Mouse (Mus musculus) adrenal gland, adult (tissue): ENCODE measurements at regions not wholly inside any gene's neighbourhood (a gene's known extent, or its start where the extent isn't known, plus 50 kb on each side); places are given as distances from the start of the nearest gene placed in this dataset.

ENCODE experiments used
- DNase-seq, 2 experiments: peaks; one replicate each; pipeline ENCODE4 v3.0.0; 2022 to 2023; ENCODE audit warnings: low spot score in 1 of 2; ENCODE audit not compliant: inconsistent age in 2 of 2

DNA sequence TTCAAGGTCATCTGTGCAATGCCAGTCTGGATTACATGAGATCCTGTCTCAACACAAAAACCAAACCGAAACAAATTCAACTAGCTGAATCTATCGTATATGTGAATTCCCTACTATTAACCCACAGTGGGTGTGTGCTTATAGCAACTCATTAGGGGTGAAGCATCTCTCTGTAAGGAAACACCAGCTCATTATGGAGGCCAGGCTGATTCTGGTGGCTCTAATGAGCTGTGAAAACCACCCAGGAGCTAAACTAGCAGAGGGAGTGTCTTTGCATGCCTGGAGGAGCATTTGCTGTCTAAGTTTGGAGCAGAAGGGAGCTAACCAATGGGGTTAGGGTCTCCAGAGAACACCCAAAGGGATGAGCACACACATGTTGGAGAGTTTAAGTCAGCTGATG is 54.1 kb upstream of the Adamts2 start:
- DNase-seq, result no peak

DNA sequence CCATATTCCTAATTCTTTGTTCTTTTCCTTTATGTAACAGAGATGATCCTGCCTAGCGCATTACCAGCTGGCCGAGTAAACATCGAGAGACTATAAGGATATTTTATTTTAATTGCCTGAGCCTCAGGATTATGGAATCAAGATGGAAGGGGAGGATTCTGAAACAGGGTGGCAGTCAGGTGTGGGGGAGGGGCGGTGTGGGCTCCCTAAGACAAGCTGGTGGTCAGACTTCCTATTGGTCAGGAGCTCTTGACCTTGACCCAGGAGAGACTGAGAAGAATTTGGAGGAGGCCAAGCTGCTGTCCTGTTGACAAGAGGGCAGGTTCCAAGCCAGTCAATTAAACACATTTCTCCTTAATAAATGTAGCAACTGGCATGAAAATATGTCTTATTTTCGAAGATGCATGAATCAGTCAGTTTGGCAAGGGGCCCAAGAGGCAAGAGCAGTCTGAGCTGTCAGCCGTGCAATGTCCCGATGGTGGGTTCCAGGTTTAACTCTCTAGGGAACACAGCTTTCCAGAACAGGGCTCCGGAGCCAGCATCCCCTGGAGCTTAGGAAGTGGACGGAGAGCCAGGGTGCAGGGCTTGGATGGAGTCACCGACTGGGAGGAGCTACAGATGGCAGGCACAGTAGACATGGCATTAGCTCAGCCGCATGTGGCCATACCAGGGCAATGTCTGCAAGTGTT is 55.3 kb upstream of the Adamts2 start:
- DNase-seq, result peak in 1 of 2 experiments; percentile 59

DNA sequence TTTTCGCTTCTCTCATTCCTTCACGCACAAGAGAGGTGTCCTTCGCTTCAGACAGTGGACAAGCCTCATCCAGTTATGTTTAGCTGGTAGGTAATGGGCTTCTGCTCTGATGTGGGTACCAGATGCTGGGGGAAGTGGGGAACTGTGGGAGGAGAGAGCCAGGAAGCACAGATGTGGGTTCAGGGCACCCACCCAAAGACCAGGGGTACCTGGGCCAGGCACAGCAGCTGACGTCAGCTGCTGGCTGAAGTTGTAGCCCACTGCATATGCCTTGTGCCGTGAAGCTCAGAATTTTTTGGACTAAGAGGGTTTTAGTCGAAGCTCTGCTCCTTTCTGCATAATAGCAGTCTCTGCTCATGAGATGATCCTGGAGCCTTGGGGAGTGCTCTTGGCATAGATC is 56.5 kb upstream of the Adamts2 start:
- no peak for DNase-seq

DNA sequence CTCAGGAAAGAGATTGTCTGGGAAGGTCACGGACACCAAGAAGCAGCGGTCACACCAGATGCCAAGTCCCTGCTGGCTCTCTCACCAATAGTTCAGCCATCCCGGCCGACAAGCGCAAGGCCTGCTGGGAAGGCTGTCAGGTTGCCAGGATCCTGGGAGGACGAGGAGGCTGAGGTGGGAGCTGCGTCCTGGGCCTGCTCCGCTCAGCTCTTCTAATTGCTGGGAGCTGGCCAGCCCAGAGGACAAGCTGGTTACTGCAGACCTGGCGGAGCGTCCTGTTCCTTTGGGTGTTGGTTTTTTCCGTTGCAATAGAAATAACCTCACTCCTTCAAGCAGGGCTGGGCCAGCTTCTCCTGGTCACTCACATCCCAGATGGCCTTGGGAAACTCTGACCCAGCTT is 61.7 kb upstream of the Adamts2 start:
- peak; percentile 21 to 25 for DNase-seq

DNA sequence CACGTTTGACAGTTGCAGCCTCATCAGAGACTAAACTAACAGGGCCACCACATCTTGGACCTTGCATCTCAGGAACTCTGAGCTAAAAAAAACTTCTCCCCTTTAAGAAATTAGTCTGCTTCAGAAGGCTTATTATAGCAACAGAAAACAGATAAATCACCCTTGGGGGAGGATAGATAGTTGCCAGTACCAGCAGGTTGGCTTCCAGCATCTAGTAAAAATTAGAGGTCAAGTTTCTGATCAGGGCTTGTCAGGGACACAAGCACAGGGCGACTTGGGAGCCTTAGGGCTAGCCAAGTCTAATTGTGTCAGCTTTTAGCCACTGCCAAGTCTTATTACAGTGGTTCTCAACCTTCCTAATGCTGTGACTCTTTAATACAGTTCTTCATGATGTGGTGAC is 67.6 kb upstream of the Adamts2 start:
- DNase-seq, result no peak

DNA sequence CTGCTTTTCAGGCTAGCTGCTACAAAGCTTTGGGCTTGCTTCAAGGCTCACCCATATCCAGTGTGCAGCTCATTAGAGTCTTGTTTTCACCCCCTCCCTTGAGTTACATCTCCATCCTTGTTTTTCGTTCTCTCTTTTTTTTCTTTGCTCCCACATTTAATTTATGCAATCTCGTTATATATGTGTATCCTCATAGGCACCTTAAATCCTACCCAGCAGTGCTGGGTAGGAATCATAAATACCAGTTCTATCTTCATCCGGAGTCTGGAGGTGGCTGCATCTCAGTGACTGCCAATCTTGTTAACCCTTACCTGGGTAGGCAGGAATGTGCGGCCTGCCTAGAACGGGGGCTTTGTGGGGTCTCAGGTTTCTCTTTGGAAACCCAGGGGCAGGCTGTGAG is 74.0 kb upstream of the Adamts2 start:
- no peak for DNase-seq

DNA sequence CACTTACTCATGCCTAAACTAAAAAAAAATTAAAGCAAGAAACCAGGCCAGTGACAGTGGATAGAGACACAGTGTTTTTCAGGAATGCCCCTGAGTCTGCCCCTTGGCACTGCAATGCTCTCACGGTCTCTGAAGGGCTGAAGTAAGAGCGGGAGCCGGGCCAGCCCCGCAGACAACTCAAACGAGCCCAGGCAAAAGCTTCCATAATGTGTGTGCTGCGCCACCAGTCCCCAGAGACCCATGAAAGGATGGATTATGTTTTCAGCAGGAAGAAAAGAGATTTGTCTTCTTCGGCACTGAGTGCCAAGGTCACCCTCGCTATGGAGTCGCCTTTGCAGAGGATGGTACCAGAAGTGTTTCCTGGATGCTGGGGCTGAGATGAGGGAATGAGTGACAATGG is 81.7 kb upstream of the Adamts2 start:
- DNase-seq, result no peak

DNA sequence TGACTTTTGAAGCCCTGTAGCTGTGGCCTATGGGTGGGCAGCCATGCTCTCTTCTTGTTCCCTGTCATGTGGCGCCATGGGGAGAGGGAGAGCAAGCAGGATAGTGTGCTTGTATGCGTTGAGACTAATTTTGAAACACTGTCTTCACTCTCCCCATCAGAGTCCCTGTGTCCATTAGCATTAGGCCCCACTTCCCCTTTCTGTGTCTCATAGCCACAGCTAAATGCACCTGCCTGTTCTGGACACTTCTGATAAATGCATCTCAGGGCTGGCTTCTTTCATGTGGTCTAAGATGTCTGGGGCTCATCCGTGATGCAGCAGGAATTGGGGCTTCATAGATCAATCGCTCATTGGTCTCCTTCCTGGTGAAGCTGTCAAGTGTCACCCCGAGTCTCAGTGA is 77.0 kb upstream of the Rufy1 start:
- DNase-seq, result no peak

DNA sequence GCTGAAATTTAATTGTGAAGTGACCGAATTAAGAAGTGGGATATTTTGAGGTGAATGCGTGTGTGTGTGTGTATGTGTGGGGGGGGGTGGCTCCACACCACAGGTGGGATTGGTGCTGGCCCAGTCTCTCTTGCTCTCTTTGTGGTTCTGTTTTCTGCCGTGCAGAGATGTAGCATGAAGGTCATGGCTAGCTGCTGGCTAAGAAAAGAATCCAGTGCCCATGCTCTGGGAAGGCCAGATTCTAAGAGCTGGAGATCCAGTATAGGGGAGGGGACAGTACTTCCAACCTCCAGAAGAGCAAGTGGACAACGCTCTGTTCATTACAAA is 76.5 kb upstream of the Rufy1 start:
- DNase-seq, result no peak

DNA sequence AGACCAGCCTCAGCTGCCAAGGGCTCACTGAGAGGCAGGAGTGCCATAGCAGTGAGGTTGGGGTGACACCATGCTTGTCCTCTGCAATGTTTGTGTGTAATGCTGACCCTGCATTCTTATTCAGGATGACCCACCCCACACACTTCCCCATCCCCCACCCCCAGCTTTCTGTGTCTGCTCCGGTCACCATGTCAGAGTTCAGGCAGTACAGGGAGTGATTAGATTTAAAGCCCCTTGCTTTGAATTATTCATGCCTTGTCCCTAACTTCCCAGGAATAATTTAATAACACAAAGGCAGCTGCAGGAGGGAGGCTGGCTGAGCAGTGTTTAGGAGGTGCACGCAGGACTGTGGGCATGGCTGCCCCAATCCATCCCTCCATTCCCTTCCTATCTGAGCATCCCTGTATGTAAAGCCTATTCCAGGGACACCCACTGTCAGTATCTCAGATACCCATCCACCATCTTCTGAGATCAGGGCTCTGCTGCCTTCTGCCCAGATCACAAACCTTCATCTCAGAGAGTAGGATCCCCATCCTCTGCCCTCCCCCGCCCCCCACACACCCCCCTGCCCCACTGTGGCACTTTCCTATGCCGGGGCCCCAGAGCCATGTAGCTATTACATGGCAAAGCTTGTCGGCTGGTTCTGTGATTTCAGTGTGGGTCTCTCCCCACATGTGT is 76.0 kb upstream of the Rufy1 start:
- no peak for DNase-seq

DNA sequence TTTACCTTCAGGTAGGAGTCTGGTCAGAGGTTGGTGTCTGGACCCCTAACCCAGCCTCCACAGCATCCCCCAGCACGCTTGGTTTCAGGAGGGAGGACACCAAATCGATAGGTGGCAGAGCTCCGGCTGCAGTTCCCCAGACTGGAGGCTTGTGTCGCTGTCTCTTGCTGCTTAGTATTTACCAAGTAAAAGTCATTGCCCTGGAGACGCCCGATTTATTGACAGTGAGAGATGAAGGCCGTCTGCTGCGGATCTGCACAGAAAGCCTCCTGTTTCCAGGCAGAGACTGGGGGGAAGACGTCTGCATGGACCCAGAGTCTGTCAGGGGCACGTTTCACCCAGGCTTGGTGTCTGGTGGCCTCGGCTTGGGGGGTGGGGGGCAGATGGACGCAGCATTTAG is 70.4 kb upstream of the Rufy1 start:
- peak; percentile 30 to 67 for DNase-seq

DNA sequence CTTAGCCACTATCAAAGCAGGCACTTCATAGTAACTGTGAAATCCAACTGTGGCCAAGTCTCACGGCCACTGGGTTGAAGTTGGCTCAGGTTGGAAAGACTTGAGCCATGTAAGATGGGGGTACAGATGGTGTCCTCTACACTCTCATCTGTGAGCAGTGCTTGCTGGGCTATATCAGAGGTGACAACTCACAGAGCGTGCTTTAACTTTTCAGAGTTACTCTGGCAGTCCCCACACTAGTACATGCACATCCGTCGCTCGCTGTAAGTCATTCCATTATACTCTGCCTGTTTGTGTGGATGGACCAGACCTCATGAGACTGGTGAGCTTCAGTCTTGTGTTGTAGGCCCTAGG is 62.2 kb upstream of the Rufy1 start:
- no peak for DNase-seq

DNA sequence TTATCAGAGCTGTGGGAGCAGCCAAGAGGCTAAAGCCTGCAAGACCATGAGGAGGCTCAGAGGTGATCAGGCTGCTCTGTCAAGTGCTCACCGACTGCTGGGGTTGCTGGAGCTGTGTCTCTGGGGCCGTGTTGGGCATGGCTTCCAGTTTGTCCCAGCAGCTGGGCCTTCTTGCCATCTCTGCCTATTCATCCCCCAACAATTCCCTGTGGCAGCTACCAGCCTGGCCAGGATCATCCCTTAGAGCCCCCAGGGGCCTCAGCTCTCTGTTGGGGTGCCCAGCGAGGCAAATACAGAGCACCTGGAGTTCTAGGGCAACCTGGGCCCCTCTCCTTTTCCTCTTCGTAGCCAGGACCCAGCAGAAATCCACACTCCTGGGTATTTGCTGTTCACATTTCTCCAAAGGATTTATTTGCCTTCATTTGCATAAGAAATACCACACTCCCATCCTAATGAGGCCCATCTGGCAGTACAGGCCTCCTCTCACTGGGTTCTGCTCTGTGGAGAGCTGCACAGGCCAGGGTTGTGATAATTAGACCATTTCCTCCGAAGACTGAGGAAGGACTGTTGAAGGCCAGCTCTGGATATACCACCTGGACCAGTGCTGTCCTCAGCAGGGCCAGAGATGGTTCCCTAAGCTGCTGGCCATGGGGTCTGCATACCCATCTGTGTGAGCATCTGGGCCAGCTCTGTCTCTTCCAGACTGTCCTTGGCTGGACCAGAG is 61.6 kb upstream of the Rufy1 start:
- DNase-seq, result no peak

DNA sequence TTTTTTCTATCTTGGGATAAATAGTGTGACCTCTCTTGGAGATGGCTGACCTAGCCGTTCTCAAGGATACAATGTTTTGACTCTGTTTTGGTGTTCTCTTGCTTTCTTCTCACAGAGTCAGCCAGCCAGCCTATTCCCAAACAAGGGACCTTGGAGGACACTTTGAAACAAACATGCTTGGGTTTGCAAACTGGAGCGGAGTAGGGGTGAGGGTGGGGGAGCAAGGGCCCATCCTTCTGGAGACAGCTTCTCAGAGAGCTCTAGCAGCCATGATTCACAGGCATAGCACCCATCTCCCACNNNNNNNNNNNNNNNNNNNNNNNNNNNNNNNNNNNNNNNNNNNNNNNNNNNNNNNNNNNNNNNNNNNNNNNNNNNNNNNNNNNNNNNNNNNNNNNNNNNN is 52.9 kb upstream of the Rufy1 start:
- no peak for DNase-seq

DNA sequence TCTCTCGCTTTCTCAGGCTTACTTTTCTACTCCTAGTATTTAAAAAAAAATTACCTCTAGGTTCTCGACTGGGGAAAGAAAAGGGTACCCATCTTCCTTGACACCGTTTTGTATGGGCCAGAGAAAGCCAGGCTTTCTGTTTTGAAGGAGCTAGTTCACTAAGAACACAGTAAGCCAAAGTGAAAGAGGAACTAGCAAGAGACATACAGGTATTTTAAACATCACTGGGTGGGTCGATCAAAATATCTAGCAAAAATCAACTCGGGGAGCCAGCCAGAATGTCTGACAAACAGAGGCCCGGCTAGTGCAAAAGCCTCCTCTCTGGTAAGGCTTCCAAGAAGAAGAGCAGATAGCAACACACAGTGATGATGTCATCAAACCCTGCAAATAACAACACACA is 52.2 kb upstream of the Rufy1 start:
- DNase-seq, result no peak

DNA sequence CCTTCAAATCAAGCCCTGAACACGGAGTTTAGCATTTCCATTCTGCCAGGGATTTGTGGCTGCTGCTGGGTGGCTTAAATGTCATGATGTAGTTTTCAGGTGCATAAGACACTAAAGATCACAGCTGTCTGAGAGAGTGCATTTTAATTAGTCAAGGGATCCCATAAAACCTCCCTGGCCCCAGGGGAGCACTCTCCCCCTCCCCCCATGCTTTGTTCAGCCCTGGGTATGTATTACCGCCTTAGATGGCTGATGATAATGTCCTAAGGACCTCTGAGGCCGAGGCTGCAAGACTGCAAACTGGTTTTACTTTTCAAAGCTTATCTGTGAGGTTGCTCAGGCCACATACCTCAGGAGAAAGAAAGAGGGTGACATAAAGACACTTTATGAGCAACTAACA is 51.7 kb upstream of the Rufy1 start:
- no peak for DNase-seq
